Mouse (Mus musculus) CD4-positive, CD25-positive, alpha-beta regulatory T cell, adult 4 months (primary cell): ENCODE results near the gene Ssh1. TPM values are rescaled to one million over a fixed set of nuclear protein-coding genes. Genes with fewer than 3 reads are reported as not detected.

Experiments used
- ATAC-seq: one replicate; pipeline ENCODE4 v1.8.0; 2017
- polyA plus RNA-seq, 2 experiments: library from polyadenylated mRNA; unstranded; fragments of 100-300 nt; shearing (Covaris generic); gene quantifications; one replicate each; pipeline ENCODE4 v1.2.1; 2017

The Ssh1 gene
- polyA plus RNA-seq, 2 experiments from 2014 or later, result 13.0 to 14.6 TPM

DNA sequence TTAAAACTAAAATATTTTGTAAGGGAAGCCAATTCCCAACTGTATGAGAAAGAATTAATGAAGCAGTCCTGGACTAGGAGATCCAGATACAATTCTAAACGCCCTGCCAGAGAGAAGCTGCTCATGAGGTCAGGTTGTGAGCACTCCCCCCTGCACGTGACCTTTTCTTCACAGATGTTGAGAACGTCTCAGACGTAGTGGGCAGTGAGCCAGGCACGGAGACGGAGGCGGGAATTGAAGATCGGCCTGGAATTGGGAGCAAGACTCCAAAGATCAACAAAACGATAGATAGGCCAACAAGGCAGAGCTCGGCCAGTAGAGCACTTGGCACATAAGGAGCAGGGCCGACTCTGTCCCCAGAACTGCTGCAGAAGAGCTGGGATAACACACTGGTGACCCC is 106.6 kb downstream of the Ssh1 start:
- no peak for ATAC-seq

Other genes with a start within 250 kb of the Ssh1 start
- 10 to 100 TPM; 13.6 to 15.4 TPM for gene Sart3, start 221.4 kb downstream of the Ssh1 start, polyA plus RNA-seq
- 10 to 100 TPM in 1 of 2 experiments, 1 to 10 TPM in 1; 7.1 to 10.8 TPM for gene Iscu, start 221.1 kb downstream of the Ssh1 start, polyA plus RNA-seq
- gene Tmem119, start 193.4 kb downstream of the Ssh1 start, polyA plus RNA-seq, result not detected
- 100 to 1,000 TPM; 473 to 498 TPM for gene Selplg, start 161.2 kb downstream of the Ssh1 start, polyA plus RNA-seq
- gene Coro1c, start 85.1 kb downstream of the Ssh1 start, polyA plus RNA-seq, result 10 to 100 TPM; 43.2 to 59.6 TPM
- 1 to 10 TPM in 1 of 2 experiments, under 1 TPM in 1; 0.56 to 1.4 TPM for gene Dao, start 9.8 kb upstream of the Ssh1 start, polyA plus RNA-seq
- 1 to 10 TPM; 2.6 to 2.7 TPM for gene Usp30, start 71.6 kb upstream of the Ssh1 start, polyA plus RNA-seq
- gene Svop, start 97.7 kb upstream of the Ssh1 start, polyA plus RNA-seq, result not detected
- 1 to 10 TPM; 3.8 to 6.6 TPM for gene Alkbh2, start 134.3 kb upstream of the Ssh1 start, polyA plus RNA-seq
- 1 to 10 TPM; 3.7 to 9.2 TPM for gene Ung, start 136.5 kb upstream of the Ssh1 start, polyA plus RNA-seq
- under 1 TPM; 0.24 to 0.62 TPM for gene Acacb, start 152.6 kb upstream of the Ssh1 start, polyA plus RNA-seq